Mouse (Mus musculus) ES-Bruce4 (cell line): ENCODE results near the gene Smim15. TPM values are rescaled to one million over a fixed set of nuclear protein-coding genes. Genes with fewer than 3 reads are reported as not detected.

Source experiments
- H3K27ac ChIP-seq: 2 replicates; pipeline ENCODE4 v1.5.1; 2012; ENCODE audit warnings: low read length, inconsistent platforms; ENCODE audit not compliant: insufficient read depth
- H3K27me3 ChIP-seq: 2 replicates; pipeline ENCODE4 v1.6.1; 2012; ENCODE audit warnings: mild to moderate bottlenecking, low read length, inconsistent platforms; ENCODE audit not compliant: control insufficient read depth, poor library complexity, insufficient read depth, severe bottlenecking
- H3K36me3 ChIP-seq: 2 replicates; pipeline ENCODE4 v1.6.1; 2012; ENCODE audit warnings: inconsistent platforms, mild to moderate bottlenecking, low read length, moderate library complexity; ENCODE audit not compliant: control insufficient read depth, poor library complexity, insufficient read depth, severe bottlenecking
- H3K4me1 ChIP-seq: one replicate; pipeline ENCODE4 v1.8.1; 2011; ENCODE audit warnings: low read length; ENCODE audit not compliant: control insufficient read depth, insufficient read depth
- H3K4me3 ChIP-seq: 2 replicates; pipeline ENCODE4 v1.5.1; 2011; ENCODE audit warnings: low read depth, mild to moderate bottlenecking, low read length
- H3K9ac ChIP-seq: 2 replicates; pipeline ENCODE4 v1.6.1; 2012; ENCODE audit warnings: low read depth, mild to moderate bottlenecking, inconsistent platforms; ENCODE audit not compliant: poor library complexity, severe bottlenecking
- H3K9me3 ChIP-seq: replicated peaks from 2 replicates; pipeline ENCODE4 v1.6.1; 2012; ENCODE audit warnings: mild to moderate bottlenecking, low read length, inconsistent platforms; ENCODE audit not compliant: control insufficient read depth, poor library complexity, insufficient read depth, severe bottlenecking
- CTCF ChIP-seq: IDR thresholded peaks from one replicate; pipeline ENCODE4 v1.8.1; 2011; ENCODE audit warnings: low read depth, low read length
- EP300 ChIP-seq: IDR thresholded peaks from 2 replicates; pipeline ENCODE4 v1.6.1; 2011; ENCODE audit warnings: low read depth, low read length; ENCODE audit not compliant: insufficient read depth
- POLR2A ChIP-seq: IDR thresholded peaks from one replicate; pipeline ENCODE4 v1.8.1; 2011; ENCODE audit warnings: low read length; ENCODE audit not compliant: insufficient read depth
- polyA plus RNA-seq: library from polyadenylated mRNA; stranded (reverse); fragments of >200 nt; gene quantifications from 2 replicates; pipeline ENCODE4 v1.2.4, GENCODE M21; 2011; ENCODE audit warnings: low read depth; ENCODE audit not compliant: missing spikeins, insufficient read depth, insufficient read length

Gene Smim15
- polyA plus RNA-seq, 1 experiment: 101 TPM

GRCm38 (mm10) chr13:108084086-108084485, 39.8 kb downstream of the Smim15 start:
- no peaks in the 10 kb centered on the region for H3K4me1 ChIP-seq
- no peak overlapping the region for H3K4me3 ChIP-seq
- H3K9me3 ChIP-seq: no peaks in the 10 kb centered on the region
- H3K36me3 ChIP-seq: 0 out of 2 replicates have a peak, but pooled peaks cover 2% of the 10 kb centered on the region
- H3K27me3 ChIP-seq: no peaks in the 10 kb centered on the region
- H3K27ac ChIP-seq: no peak overlapping the region
- H3K9ac ChIP-seq: no peak overlapping the region
- TF ChIP-seq EP300: no peak
- no peak for TF ChIP-seq CTCF
- TF ChIP-seq POLR2A: no peak

DNA sequence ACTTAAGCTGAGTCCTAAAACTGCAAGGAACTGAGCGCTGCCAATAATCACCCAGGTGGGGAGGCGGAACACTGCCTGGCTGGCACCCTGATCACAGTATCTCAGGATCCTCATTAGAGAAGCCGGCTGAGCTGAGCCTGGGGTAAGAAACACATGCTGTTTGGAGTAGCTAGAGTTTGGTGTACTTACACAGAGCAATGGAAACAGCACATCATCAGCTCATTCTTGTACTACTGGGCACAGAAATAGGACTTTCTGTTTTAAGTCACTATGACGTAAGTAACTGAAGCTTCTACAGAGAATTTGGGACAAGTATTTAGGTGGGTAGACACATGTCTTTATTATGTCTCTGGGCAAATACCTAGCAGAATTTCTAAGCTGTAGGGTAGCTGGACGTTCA, 41.8 kb downstream of the Smim15 start:
- Histone ChIP-seq H3K4me1 (no peaks in the 10 kb centered on the region), H3K27ac (no peak overlapping the region), H3K4me3 (no peak overlapping the region), H3K9ac (no peak overlapping the region), H3K9me3 (no peaks in the 10 kb centered on the region), H3K36me3 (peaks cover 5% of the 10 kb centered on the region; the same call in 1 of the 2 replicates), H3K27me3 (no peaks in the 10 kb centered on the region)
- no peak for TF ChIP-seq POLR2A
- no peak for TF ChIP-seq CTCF
- no peak for TF ChIP-seq EP300

GRCm38 (mm10) chr13:108086724-108087123, 42.5 kb downstream of the Smim15 start:
- Histone ChIP-seq H3K4me3 (no peak overlapping the region), H3K36me3 (peaks cover 5% of the 10 kb centered on the region; the same call in 1 of the 2 replicates), H3K4me1 (no peaks in the 10 kb centered on the region), H3K27ac (no peak overlapping the region), H3K9ac (no peak overlapping the region), H3K27me3 (no peaks in the 10 kb centered on the region), H3K9me3 (no peaks in the 10 kb centered on the region)
- no peak for TF ChIP-seq CTCF
- TF ChIP-seq POLR2A: no peak

- Histone ChIP-seq H3K9me3 (no peaks in the 10 kb centered on the region), H3K27ac (no peak overlapping the region), H3K4me3 (no peak overlapping the region), H3K4me1 (no peaks in the 10 kb centered on the region), H3K36me3 (peaks cover 3% of the 10 kb centered on the region; the same call in 1 of the 2 replicates), H3K27me3 (no peaks in the 10 kb centered on the region), H3K9ac (no peak overlapping the region)
- TF ChIP-seq EP300 (no peak), POLR2A (no peak), CTCF (no peak)
Measured at GRCm38 (mm10) chr13:108092290-108092689, 48.0 kb downstream of the Smim15 start.

GRCm38 (mm10) chr13:108094681-108095080, 50.4 kb downstream of the Smim15 start:
- Histone ChIP-seq H3K9ac (no peak overlapping the region), H3K27me3 (no peaks in the 10 kb centered on the region), H3K4me1 (no peaks in the 10 kb centered on the region), H3K27ac (no peak overlapping the region), H3K36me3 (peaks cover 3% of the 10 kb centered on the region; the same call in 1 of the 2 replicates), H3K9me3 (no peaks in the 10 kb centered on the region), H3K4me3 (no peak overlapping the region)
- TF ChIP-seq CTCF: no peak
- no peak for TF ChIP-seq POLR2A
- no peak for TF ChIP-seq EP300

GRCm38 (mm10) chr13:108095617-108096016, 51.4 kb downstream of the Smim15 start:
- no peak overlapping the region for H3K9ac ChIP-seq
- no peak overlapping the region for H3K27ac ChIP-seq
- no peak overlapping the region for H3K4me3 ChIP-seq
- no peaks in the 10 kb centered on the region for H3K9me3 ChIP-seq
- peaks cover under 1% of the 10 kb centered on the region; the same call in 1 of the 2 replicates for H3K36me3 ChIP-seq
- H3K4me1 ChIP-seq: no peaks in the 10 kb centered on the region
- no peak for TF ChIP-seq EP300
- TF ChIP-seq CTCF: no peak
- H3K27me3 ChIP-seq: no peaks in the 10 kb centered on the region
